Comparison of ENCODE assay signal across 9 mouse cellular contexts in genomic region chr2:58596774-58597342, GRCm38 (mm10). TPM values are rescaled to one million over a fixed set of nuclear protein-coding genes. Genes with fewer than 3 reads are reported as not detected.
DNase-seq lines count a peak whose midpoint lies in the region; ATAC-seq lines count a peak whose summit lies in the region.
"Had no signal": no experiment of that assay in that cellular context is flagged by ENCODE, and none has a peak within 500 bp of the region (broad histone marks: within the 10 kb centered on the region; RNA-seq: fewer than 3 reads in every experiment).

No protein-coding gene starts in this region.

- WGBS in intestine, embryonic 15.5 days = 87% methylated on average over 17 of the region's 17 CpGs

- H3K4me2 ChIP-seq in intestine, embryonic 15.5 days (replicated peaks) = no peak overlapping the region
- H3K4me2 ChIP-seq: liver, embryonic 13.5 days had no signal

- peak; percentile 94 for DNase-seq in heart, adult 11 months
- no peak for DNase-seq in heart, postnatal 4 days
- DNase-seq in adrenal gland, postnatal 10 days = peak; percentile 56
- peak; percentile 77 to 83 for DNase-seq in cerebellum, postnatal 36 days
- DNase-seq in layer of hippocampus, postnatal 10 days (ENCODE audit: low spot score in 2 of 2) = peak; percentile 68 to 69
- DNase-seq in kidney, postnatal 4 days = no peak
- DNase-seq in urinary bladder, postnatal 4 days (ENCODE audit: low spot score in 2 of 2) = no peak
- DNase-seq: liver, embryonic 13.5 days had no signal

- no peak overlapping the region for H3K9ac ChIP-seq in intestine, embryonic 15.5 days
- H3K9ac ChIP-seq: liver, embryonic 13.5 days had no signal

- H3K27ac ChIP-seq in intestine, embryonic 15.5 days = no peak overlapping the region
- H3K27ac ChIP-seq: liver, embryonic 13.5 days had no signal

- no peak for ATAC-seq in intestine, embryonic 15.5 days

- no peaks in the 10 kb centered on the region for H3K27me3 ChIP-seq in intestine, embryonic 15.5 days (replicated peaks)
- H3K27me3 ChIP-seq: liver, embryonic 13.5 days had no signal

- H3K9me3 ChIP-seq in intestine, embryonic 15.5 days = no peaks in the 10 kb centered on the region
- H3K9me3 ChIP-seq: liver, embryonic 13.5 days had no signal

- no peak overlapping the region for H3K4me3 ChIP-seq in intestine, embryonic 15.5 days (replicated peaks)
- H3K4me3 ChIP-seq: liver, embryonic 13.5 days had no signal

- no peaks in the 10 kb centered on the region for H3K4me1 ChIP-seq in intestine, embryonic 15.5 days (replicated peaks)
- H3K4me1 ChIP-seq: liver, embryonic 13.5 days had no signal

- no peaks in the 10 kb centered on the region for H3K36me3 ChIP-seq in intestine, embryonic 15.5 days
- H3K36me3 ChIP-seq: liver, embryonic 13.5 days had no signal

RNA-seq across cellular contexts. Expression of gene Upp2, which starts 29.8 kb away (rescaled TPM):
- 1 to 10 TPM; 1.6 to 2.8 TPM for total RNA-seq in heart, postnatal 4 days (2021)
- 10 to 100 TPM; 11.3 to 21.1 TPM for total RNA-seq in adrenal gland, postnatal 10 days (2021)
- 10 to 100 TPM; 15.0 to 18.2 TPM for total RNA-seq in layer of hippocampus, postnatal 10 days (2021)
- 5.2 and 5.5 TPM in 2 replicates for polyA plus RNA-seq in intestine, embryonic 15.5 days (2015; fragmentation: Nextera tagmentation; extraction: Ambion mirVana)

RNA-seq across cellular contexts. Expression of gene Acvr1, which starts 29.9 kb away (rescaled TPM):
- total RNA-seq in heart, postnatal 4 days (2021) = 10 to 100 TPM; 35.3 to 36.0 TPM
- total RNA-seq in adrenal gland, postnatal 10 days (2021) = 10 to 100 TPM; 36.2 to 46.4 TPM
- 10 to 100 TPM; 50.1 to 52.9 TPM for total RNA-seq in layer of hippocampus, postnatal 10 days (2021)
- 4.9 and 5.2 TPM in 2 replicates for polyA plus RNA-seq in intestine, embryonic 15.5 days (2015; fragmentation: Nextera tagmentation; extraction: Ambion mirVana)

Comparison
In these comparisons a context has a peak if more than half of its experiments do, and no peak if none do; other contexts are left out.
1. DNase-seq: peak in heart, adult 11 months (single experiment), adrenal gland, postnatal 10 days (single experiment), cerebellum, postnatal 36 days (2 of 2) and layer of hippocampus, postnatal 10 days (2 of 2); none in heart, postnatal 4 days (single experiment), kidney, postnatal 4 days (0 of 2) and urinary bladder, postnatal 4 days (0 of 2).